Mouse (Mus musculus): ENCODE measurements around the gene Pnp2.

Gene Pnp2

DNA sequence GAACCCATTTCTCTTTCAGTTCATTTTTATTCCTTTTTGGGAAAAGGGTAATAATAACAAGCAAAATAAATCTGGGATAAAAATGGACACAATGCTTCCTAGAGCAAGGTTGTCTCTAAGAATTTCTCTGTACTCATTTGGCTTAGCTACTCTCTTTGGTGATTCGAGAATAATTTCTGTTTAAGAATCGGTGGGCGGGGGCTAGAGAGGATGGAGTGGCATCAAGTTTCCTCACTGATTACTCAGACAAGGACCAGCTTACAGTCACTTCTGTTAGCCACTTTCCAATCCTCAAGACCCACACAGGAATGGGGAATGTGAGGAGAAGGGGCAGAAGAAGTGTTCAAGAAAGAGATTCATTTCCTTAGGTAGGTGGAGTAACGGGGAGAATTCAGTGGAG, 53.0 kb downstream of the Pnp2 start:
- no peak for DNase-seq (ENCODE audit: low spot score)

DNA sequence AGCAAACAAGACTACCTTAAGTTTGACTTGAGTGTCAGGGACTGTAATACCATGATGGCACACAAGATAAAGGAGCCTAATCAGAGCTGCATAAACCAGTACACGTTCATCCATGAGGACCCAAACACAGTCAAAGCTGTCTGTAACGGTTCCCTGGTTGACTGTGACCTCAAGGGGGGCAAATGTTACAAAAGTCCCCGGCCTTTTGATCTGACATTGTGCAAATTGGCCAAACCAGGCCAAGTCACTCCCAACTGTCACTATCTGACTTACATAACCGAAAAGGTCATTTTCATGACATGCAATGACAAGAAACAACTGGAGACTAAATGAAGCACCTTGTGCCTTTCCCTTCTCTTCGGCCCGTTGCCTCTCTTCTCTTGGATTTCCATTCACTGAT, 53.8 kb downstream of the Pnp2 start:
- DNase-seq (ENCODE audit: low spot score) = no peak

Data from embryo, embryonic 10 days (tissue).